Mouse (Mus musculus): ENCODE data around the gene Fto. TPM values are rescaled to one million over a fixed set of nuclear protein-coding genes. Genes with fewer than 3 reads are reported as not detected.

The Fto gene
- polyA plus RNA-seq, 1 experiment from 2014 or later, result 176 TPM

DNA sequence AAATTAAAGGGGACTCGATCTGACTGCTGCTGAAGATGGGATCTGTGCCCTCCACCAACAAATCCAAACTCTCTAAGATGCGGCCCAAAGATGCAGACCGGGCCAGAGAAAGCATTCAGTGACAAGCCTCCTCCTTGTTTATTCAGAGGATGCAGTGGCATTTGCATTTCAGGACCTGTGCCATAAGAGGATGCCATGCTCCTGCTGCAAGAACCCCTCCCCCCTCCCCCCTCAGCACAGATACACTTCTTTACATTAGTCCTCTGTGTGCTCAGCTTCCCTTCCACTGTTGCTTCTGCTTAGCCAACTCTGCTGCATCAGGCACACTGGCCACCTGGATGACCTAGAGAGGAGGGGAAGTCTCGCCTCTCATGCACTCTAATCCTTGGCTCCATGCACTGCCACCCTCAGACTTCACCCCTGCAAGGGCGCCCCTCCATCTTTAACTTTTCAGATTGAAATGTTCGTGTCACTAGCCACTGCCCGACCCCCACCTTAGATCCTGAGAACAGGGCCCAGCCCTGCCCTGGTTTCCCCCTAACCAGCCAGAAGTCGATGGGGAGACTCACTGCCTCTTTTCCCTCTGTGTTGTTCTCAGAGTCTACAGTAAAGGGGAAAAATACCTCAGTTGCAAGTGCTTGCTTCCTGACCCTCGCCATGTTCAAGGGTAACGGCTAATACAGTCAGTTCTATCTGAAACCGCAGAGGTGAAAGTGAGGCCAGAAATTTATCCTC is 14.3 kb downstream of the Fto start:
- Histone ChIP-seq H3K4me2 (no peak overlapping the region), H3K27ac (no peak overlapping the region), H3K27me3 (replicated peaks) (no peaks in the 10 kb centered on the region), H3K4me3 (no peak overlapping the region), H3K36me3 (replicated peaks) (no peaks in the 10 kb centered on the region), H3K4me1 (peaks cover 46% of the 10 kb centered on the region), H3K9ac (no peak overlapping the region), H3K9me3 (no peaks in the 10 kb centered on the region)
- ATAC-seq (replicated peaks), result no peak
- 73% methylated on average over 11 of the region's 11 CpGs for WGBS

DNA sequence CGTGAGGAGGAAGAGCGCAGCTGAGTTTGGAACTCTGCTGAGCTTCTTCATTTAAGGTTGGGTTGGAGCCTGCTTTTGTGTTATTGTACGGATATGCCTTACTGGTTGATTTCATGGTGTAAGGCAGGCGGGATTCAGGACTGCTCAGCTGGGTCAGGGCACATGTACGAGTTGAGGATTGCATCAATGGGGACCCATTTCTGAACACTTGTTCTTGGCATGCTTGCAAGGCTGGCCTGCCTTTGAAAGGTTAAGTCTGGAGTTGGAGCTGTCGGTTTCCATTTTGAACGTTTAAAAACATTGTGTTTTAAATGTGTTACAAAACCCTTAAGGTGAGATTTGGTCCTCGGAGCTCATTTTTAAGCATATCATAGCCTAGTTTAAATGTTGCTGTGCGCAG is 15.7 kb downstream of the Fto start:
- no peaks in the 10 kb centered on the region for H3K27me3 ChIP-seq (replicated peaks)
- H3K4me1 ChIP-seq, result peaks cover 50% of the 10 kb centered on the region
- no peak overlapping the region for H3K4me3 ChIP-seq
- no peak overlapping the region; the same call in 1 of the 2 replicates for H3K9ac ChIP-seq
- H3K9me3 ChIP-seq, result no peaks in the 10 kb centered on the region
- no peak for ATAC-seq (replicated peaks)
- no peaks in the 10 kb centered on the region for H3K36me3 ChIP-seq (replicated peaks)
- WGBS, result 70% methylated on average over 9 of the region's 9 CpGs
- no peak overlapping the region for H3K4me2 ChIP-seq
- peak overlapping the region; percentile 79 for H3K27ac ChIP-seq

DNA sequence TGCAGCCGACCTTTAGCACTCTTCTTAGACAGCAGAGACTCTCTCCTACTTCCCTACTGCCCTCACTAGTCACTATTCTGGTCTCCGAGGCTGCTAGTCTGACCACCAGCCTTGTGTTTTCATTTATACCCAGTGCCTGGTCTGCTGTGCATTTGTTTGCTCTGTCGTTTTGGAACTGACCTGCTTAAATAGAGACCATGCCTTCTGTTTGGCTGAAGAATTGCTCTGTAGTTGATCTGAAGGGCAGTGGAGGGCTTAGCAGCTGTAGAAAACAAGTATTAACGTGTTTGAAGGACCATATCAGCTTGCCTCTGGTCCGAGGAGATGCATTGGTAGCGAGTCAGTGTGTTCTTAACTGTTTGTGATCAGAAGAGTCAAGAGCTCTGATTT is 16.1 kb downstream of the Fto start:
- H3K4me2 ChIP-seq, result peak overlapping the region; percentile 32
- WGBS, result 26% methylated on average over 6 of the region's 6 CpGs

DNA sequence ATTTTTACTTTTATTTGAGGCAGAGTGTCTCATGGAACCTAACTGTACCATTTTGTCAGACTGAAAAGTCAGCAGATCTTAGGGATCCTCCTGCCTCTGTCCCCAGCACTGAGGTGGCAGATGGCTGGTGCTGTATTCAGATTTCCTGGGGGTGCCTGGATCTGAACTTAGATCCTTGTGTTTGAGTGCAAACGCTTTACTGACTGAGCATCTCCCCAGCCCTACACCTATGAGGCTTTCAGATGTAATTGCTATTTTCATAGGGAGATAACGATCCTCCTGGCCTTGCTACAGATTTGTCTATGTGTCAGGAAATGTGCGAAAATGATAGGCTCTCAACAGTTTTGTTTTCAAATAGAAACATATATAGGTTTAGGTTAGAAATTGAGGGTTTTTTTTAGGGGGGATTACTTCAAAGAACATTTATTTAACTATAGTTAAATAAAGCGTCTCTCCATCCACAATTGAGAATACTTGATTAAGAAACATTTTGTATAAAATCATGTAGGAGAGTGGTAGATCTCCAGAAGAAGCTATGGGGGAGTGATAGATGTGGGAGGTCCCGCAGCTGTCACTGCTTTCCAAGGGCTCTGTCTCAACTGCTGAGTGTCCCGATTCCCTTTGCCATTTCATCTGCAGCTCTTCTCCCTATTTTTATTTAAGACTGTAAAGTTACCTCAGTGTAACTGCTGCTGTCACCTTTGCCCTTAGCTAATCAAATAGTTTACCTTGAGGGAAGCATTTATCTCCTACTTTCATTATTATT is 25.2 kb downstream of the Fto start:
- H3K4me2 ChIP-seq, result no peak overlapping the region
- H3K27me3 ChIP-seq (replicated peaks), result no peaks in the 10 kb centered on the region
- no peaks in the 10 kb centered on the region for H3K4me1 ChIP-seq
- WGBS, result 92% methylated on average over 6 of the region's 6 CpGs
- H3K9me3 ChIP-seq, result no peaks in the 10 kb centered on the region
- H3K9ac ChIP-seq, result no peak overlapping the region
- H3K4me3 ChIP-seq, result no peak overlapping the region
- no peak for ATAC-seq (replicated peaks)
- H3K27ac ChIP-seq, result no peak overlapping the region
- no peaks in the 10 kb centered on the region for H3K36me3 ChIP-seq (replicated peaks)

More for the DNA sequence above, 16.1 kb downstream of the Fto start:
- no peak overlapping the region for H3K4me3 ChIP-seq
- H3K9ac ChIP-seq, result peak overlapping the region; percentile 35; the same call in 1 of the 2 replicates
- no peaks in the 10 kb centered on the region for H3K36me3 ChIP-seq (replicated peaks)
- peaks cover 50% of the 10 kb centered on the region for H3K4me1 ChIP-seq
- no peak; the same call in 1 of the 2 replicates for ATAC-seq (replicated peaks)
- H3K27me3 ChIP-seq (replicated peaks), result no peaks in the 10 kb centered on the region
- peak overlapping the region; percentile 79 for H3K27ac ChIP-seq
- H3K9me3 ChIP-seq, result no peaks in the 10 kb centered on the region

DNA sequence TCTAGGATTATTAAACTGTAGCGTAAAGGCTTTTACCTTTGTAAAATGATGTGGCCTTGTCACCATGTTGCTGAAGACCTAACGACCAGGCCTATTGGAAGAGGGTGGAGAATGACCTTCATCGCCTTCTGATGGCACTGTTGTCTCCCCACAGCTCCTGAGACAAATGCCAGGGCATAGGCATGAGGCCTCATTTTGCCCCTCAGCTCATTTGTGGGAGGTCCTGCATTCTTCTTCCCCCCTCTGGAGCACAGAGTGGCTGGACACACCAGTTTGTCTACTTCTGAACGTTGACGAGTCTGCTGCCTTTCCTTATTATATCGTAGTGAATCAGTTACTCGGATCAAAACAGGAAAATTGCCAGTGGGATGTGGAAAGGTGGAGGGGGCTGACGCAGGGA is 26.3 kb downstream of the Fto start:
- ATAC-seq (replicated peaks), result no peak
- no peaks in the 10 kb centered on the region for H3K9me3 ChIP-seq
- no peak overlapping the region for H3K27ac ChIP-seq
- WGBS, result 90% methylated on average over 8 of the region's 8 CpGs
- no peak overlapping the region for H3K9ac ChIP-seq
- no peaks in the 10 kb centered on the region for H3K4me1 ChIP-seq
- H3K27me3 ChIP-seq (replicated peaks), result no peaks in the 10 kb centered on the region
- no peak overlapping the region for H3K4me2 ChIP-seq
- no peaks in the 10 kb centered on the region for H3K36me3 ChIP-seq (replicated peaks)
- H3K4me3 ChIP-seq, result no peak overlapping the region

DNA sequence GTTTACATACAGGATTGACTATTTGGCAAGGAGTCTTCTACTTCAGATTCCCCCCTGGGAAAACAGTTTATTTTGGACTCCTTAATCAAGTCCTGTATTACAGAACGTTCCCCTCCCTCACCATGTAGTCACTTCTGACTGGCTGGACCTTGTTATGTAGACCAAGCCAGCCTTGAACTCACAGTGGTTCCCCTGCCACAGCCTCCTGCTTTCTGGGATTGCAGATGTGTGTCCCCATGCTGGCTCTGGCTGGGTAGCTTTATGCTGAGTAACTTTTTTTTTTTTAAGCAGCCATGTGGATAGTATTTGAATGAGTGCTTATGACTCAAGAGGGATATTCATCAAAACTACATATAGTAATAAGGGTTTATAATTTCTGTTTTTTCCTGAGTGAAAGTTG is 27.4 kb downstream of the Fto start:
- no peaks in the 10 kb centered on the region for H3K9me3 ChIP-seq
- no peak overlapping the region for H3K4me3 ChIP-seq
- no peaks in the 10 kb centered on the region for H3K36me3 ChIP-seq (replicated peaks)
- no peak overlapping the region for H3K9ac ChIP-seq
- no peak overlapping the region for H3K4me2 ChIP-seq
- 83% methylated on average over 1 of the region's 1 CpGs for WGBS
- no peaks in the 10 kb centered on the region for H3K4me1 ChIP-seq
- H3K27ac ChIP-seq, result no peak overlapping the region
- no peak for ATAC-seq (replicated peaks)
- no peaks in the 10 kb centered on the region for H3K27me3 ChIP-seq (replicated peaks)

DNA sequence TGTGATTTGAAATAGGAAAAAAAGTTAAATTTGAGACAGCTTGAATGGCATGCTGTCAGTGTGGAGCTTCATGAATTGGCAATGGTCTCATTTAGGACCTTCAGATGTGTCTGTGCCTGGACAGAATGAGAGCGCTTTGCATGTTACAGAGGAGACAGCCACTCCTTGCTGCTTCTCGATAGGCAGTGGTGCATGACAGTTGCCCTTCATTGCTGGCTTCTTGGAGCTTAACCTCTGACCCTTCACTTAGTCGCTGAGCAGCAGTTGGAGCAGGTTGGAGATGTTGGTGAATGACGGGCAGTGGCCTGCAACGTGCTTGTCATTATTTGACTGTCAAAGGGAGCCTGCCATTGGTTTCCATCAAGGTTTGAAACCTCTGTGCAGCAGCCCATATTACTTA is 28.9 kb downstream of the Fto start:
- H3K9ac ChIP-seq, result no peak overlapping the region
- H3K4me2 ChIP-seq, result no peak overlapping the region
- no peak overlapping the region for H3K27ac ChIP-seq
- no peaks in the 10 kb centered on the region for H3K27me3 ChIP-seq (replicated peaks)
- WGBS, result 24% methylated on average over 5 of the region's 5 CpGs
- peaks cover 2% of the 10 kb centered on the region; the same call in 1 of the 2 replicates for H3K4me1 ChIP-seq
- no peaks in the 10 kb centered on the region for H3K9me3 ChIP-seq
- H3K4me3 ChIP-seq, result no peak overlapping the region
- no peaks in the 10 kb centered on the region for H3K36me3 ChIP-seq (replicated peaks)
- ATAC-seq (replicated peaks), result no peak

DNA sequence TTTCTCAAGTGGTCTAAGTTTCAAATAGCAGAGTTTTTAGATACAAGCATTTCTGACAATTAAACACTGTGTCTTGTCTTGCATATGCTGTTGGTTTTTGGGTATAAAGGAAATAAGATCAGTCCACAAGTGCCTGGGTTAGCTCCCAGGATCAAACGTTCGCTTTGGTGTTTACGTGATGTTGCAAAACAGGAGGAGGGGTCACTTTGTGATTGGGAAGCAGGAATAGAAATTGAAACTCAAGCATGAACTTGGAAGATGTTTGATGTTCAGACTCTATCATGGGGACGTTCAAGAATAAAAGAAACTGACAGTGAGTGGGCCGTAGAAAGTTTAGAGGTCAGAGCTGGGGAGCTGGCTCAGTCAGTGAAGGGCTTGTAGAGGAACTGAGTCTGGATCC is 29.5 kb downstream of the Fto start:
- Histone ChIP-seq H3K4me1 (peaks cover 5% of the 10 kb centered on the region; the same call in 1 of the 2 replicates), H3K27ac (no peak overlapping the region), H3K9ac (no peak overlapping the region), H3K27me3 (replicated peaks) (no peaks in the 10 kb centered on the region), H3K9me3 (no peaks in the 10 kb centered on the region), H3K4me2 (no peak overlapping the region), H3K36me3 (replicated peaks) (no peaks in the 10 kb centered on the region), H3K4me3 (no peak overlapping the region)
- ATAC-seq (replicated peaks), result no peak
- 70% methylated on average over 5 of the region's 5 CpGs for WGBS

DNA sequence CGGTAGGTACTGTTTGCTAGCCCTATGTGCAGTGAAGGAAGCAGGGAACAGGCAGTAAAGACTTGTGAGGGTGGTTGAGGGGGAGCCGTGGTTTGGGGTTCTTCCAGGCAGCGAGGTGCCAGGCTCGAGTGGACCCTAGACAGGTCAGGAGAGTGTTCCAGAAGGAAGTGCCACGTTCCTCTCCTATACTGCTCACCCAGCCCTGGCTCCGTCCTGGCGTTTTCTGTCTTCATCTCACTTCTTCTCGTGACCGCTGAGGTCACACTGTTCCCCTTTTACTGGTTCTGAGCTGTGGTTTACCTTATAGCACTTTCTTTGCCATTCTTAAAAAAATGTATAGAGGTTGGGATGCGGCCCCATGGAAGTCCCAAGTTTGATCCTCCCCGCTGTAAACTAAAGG is 31.3 kb downstream of the Fto start:
- 95% methylated on average over 11 of the region's 11 CpGs for WGBS
- Histone ChIP-seq H3K9me3 (no peaks in the 10 kb centered on the region), H3K4me1 (peaks cover 5% of the 10 kb centered on the region; the same call in 1 of the 2 replicates), H3K27ac (no peak overlapping the region), H3K4me3 (no peak overlapping the region), H3K4me2 (no peak overlapping the region), H3K27me3 (replicated peaks) (no peaks in the 10 kb centered on the region), H3K9ac (no peak overlapping the region), H3K36me3 (replicated peaks) (no peaks in the 10 kb centered on the region)
- ATAC-seq (replicated peaks), result no peak

DNA sequence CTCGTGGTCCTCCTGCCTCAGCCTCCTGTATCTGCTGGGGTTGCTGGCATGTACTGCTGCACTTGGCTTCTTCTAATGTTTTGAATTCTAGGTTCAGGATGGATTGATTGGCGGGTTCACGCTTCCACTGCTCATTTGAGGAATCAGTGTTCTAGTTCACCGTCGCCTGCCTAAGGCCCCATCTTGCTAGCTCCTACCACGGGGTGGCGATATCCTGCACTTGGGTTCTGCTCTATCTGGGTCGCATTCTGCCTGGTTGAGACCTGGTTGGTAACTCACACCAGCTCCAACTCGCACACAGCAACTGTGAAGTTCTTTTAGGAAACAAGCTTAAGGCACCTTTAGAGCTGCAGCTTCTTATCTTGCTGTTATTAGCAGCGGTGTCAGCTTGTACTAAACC is 33.8 kb downstream of the Fto start:
- H3K4me2 ChIP-seq, result no peak overlapping the region
- 86% methylated on average over 10 of the region's 10 CpGs for WGBS
- ATAC-seq (replicated peaks), result no peak
- H3K27me3 ChIP-seq (replicated peaks), result no peaks in the 10 kb centered on the region
- H3K9ac ChIP-seq, result no peak overlapping the region
- peak overlapping the region; percentile 27; the same call in 1 of the 2 replicates for H3K27ac ChIP-seq
- no peaks in the 10 kb centered on the region for H3K36me3 ChIP-seq (replicated peaks)
- no peak overlapping the region for H3K4me3 ChIP-seq
- H3K9me3 ChIP-seq, result no peaks in the 10 kb centered on the region
- H3K4me1 ChIP-seq, result peaks cover 5% of the 10 kb centered on the region; the same call in 1 of the 2 replicates

DNA sequence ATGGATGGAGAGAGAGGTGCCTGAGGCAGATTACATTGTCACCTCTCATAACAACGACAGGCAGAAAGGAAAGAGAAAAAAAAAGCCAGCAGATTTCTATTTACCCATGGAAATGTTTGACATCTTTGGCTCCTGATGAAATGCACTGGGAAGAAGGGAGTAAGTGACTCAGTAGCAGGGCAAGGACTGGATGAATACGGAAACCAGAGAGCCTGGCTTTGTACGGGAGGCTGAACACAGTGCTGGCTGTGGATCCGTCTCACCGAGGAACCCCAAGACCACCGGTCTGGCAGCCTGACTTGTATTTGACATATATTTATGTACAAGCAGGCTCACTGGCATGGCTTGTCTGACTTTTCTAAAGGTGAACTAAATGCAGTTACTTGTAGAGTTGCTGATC is 34.3 kb downstream of the Fto start:
- H3K4me2 ChIP-seq, result no peak overlapping the region
- H3K27ac ChIP-seq, result peak overlapping the region; percentile 27; the same call in 1 of the 2 replicates
- H3K27me3 ChIP-seq (replicated peaks), result no peaks in the 10 kb centered on the region
- H3K4me1 ChIP-seq, result peaks cover 5% of the 10 kb centered on the region; the same call in 1 of the 2 replicates
- H3K36me3 ChIP-seq (replicated peaks), result no peaks in the 10 kb centered on the region
- H3K4me3 ChIP-seq, result no peak overlapping the region
- ATAC-seq (replicated peaks), result no peak
- H3K9me3 ChIP-seq, result no peaks in the 10 kb centered on the region
- no peak overlapping the region for H3K9ac ChIP-seq
- 52% methylated on average over 6 of the region's 6 CpGs for WGBS

DNA sequence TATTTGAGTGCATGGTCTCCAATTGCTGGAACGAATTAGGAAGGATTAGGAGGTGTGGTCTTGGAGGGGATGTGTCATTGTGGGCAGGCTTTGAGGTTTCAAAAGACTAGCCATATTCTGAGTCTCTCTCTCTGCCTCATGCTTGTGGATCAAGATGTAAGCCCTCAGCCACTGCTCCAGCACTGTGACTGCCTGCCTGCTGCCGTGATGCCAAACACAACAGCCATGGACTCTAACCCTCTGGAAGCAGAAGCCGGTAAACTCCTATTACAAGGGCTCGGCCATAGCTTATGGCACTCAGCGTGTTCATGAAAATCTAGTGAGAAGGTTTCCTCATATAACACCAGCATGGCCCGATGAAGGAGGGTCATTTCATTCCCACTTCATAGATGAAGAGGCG is 36.5 kb downstream of the Fto start:
- H3K27ac ChIP-seq, result no peak overlapping the region
- WGBS, result 88% methylated on average over 7 of the region's 7 CpGs
- H3K36me3 ChIP-seq (replicated peaks), result no peaks in the 10 kb centered on the region
- ATAC-seq (replicated peaks), result no peak
- peaks cover 15% of the 10 kb centered on the region for H3K4me1 ChIP-seq
- H3K9ac ChIP-seq, result no peak overlapping the region
- H3K4me3 ChIP-seq, result no peak overlapping the region
- no peaks in the 10 kb centered on the region for H3K9me3 ChIP-seq
- H3K27me3 ChIP-seq (replicated peaks), result no peaks in the 10 kb centered on the region
- H3K4me2 ChIP-seq, result no peak overlapping the region

Data from midbrain, embryonic 15.5 days (tissue).